Mouse (Mus musculus) small intestine, adult 2 months (tissue): ENCODE data around the gene Mvb12b.

Experiments
- CTCF ChIP-seq: fragments of 200-500 bp; IDR thresholded peaks from 2 replicates; pipeline ENCODE4 v1.5.1; 2012; ENCODE audit warnings: low read depth, mild to moderate bottlenecking, control low read depth, inconsistent platforms, low read length, moderate library complexity, mixed read lengths; ENCODE audit not compliant: insufficient replicate concordance, insufficient read length; ENCODE audit errors: extremely low read depth
- POLR2A ChIP-seq: fragments of 200-500 bp; IDR thresholded peaks from 2 replicates; pipeline ENCODE4 v1.6.1; 2012; ENCODE audit warnings: low read depth, mild to moderate bottlenecking, control low read depth, inconsistent platforms, low read length, moderate library complexity

DNA sequence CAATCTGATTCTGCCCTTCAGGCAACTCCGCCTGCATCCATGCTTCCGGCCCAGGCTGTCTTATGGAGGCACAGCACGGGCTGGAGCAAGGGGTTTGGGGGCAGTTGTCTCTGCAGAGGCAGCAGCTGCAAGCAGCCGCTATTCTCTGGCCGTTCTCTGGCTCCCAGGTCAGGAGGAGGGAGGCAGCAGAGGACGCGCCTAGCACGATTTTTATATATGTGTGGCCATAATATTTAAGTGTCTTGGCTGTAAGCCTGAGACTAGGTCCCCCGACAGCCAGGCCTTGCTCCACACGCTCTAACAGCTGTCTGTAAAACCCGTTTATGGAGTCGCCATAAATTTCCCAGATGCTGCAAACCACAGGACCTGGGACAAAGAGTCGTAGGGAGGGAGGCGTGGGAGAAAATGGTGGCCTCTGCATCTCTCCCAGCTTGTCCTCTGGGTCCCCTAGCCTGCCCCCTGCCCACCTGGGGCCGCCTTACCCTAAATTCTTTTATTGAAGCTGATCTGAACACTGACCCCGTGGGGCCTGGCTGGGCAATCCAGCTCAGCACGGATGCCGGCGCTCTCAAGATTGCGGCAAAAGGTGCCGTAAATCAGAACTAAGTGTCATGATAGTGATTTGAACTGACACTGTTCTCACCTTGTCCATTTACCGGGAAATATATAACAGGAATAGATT, 32.3 kb upstream of the Mvb12b start:
- TF ChIP-seq CTCF (no peak), POLR2A (no peak)
